8 mouse cellular contexts compared by ENCODE assay signal in genomic region chr2:167014702-167015381, GRCm38 (mm10). TPM values are rescaled to one million over a fixed set of nuclear protein-coding genes. Genes with fewer than 3 reads are reported as not detected.
A peak's percentile ranks its signal among the peaks of the same experiment; 100 is the strongest.
DNase-seq lines count a peak whose midpoint lies in the region; ATAC-seq and TF ChIP-seq lines count a peak whose summit lies in the region.

Gene Ddx27 (plus strand): TSS chr2:167015193.

- peak within 1 kb of the TSS; percentile 81 for H3K4me3 ChIP-seq in cortical plate, adult 2 months (ENCODE audit: insufficient read depth, low read length)
- H3K4me3 ChIP-seq in megakaryocyte, embryonic 14.5 days (replicated peaks): peak within 1 kb of the TSS; percentile 96

- H3K36me3 ChIP-seq in megakaryocyte, embryonic 14.5 days (replicated peaks; ENCODE audit: low read length): peaks cover 28% of the 10 kb centered on the region

- H3K4me1 ChIP-seq in cortical plate, adult 2 months (ENCODE audit: control insufficient read depth, insufficient read depth, low read length): peaks cover 9% of the 10 kb centered on the region
- H3K4me1 ChIP-seq in megakaryocyte, embryonic 14.5 days: peaks cover 33% of the 10 kb centered on the region

- peak; percentile 80 to 86 for DNase-seq in gastrocnemius, adult 8-10 months (ENCODE audit: low spot score in 2 of 2)
- DNase-seq in hindlimb bud, embryonic 11.5 days (ENCODE audit: extremely low spot score, low read depth, low spot score): peak; percentile 73
- peak; percentile 84 to 87 for DNase-seq in left cerebral cortex, adult 8-10 months (ENCODE audit: low spot score in 2 of 2)
- DNase-seq in right cerebral cortex, postnatal 10 days (ENCODE audit: low spot score in 2 of 2): peak; percentile 95 to 96
- DNase-seq in urinary bladder, postnatal 25 days (ENCODE audit: low spot score): peak; percentile 95

- H3K27ac ChIP-seq in cortical plate, adult 2 months (ENCODE audit: insufficient read depth, low read length): no peak within 1 kb of the TSS

- no peak for TF ChIP-seq CTCF in cortical plate, adult 2 months (IDR thresholded peaks at IDR 0.05; ENCODE audit: extremely low read depth, insufficient read depth, low read length)

- TF ChIP-seq POLR2A in cortical plate, adult 2 months (IDR thresholded peaks at IDR 0.05; ENCODE audit: extremely low read depth, insufficient read depth, low read length): peak; percentile 62; the same call in 1 of the 2 replicates

- H3K9me3 ChIP-seq in megakaryocyte, embryonic 14.5 days: peaks cover 5% of the 10 kb centered on the region; the same call in 1 of the 2 replicates

- ATAC-seq in activated CD4-positive, CD25-positive, alpha-beta regulatory T cell, adult 4 months: peak; percentile 87

- no peaks in the 10 kb centered on the region for H3K27me3 ChIP-seq in megakaryocyte, embryonic 14.5 days (replicated peaks)

RNA-seq across cellular contexts. Expression of gene Ddx27, which starts in this region (rescaled TPM):
- 10 to 100 TPM; 29.8 to 39.5 TPM for polyA plus RNA-seq in activated CD4-positive, CD25-positive, alpha-beta regulatory T cell, adult 4 months (2017; shearing (Covaris generic))
- polyA plus RNA-seq in cortical plate, adult 2 months (2012; rRNA removed): 34.9 and 35.6 TPM in 2 replicates
- 10 to 100 TPM in 2 of 4 experiments, 1 to 10 TPM in 2; 8.0 to 12.5 (median 9.8) TPM for total RNA-seq in gastrocnemius, adult 8-10 months (2022)
- total RNA-seq in left cerebral cortex, adult 8-10 months (2022): 10 to 100 TPM; 30.7 to 32.7 (median 31.1) TPM
- 26.6 and 26.8 TPM in 2 replicates for polyA plus RNA-seq in megakaryocyte, embryonic 14.5 days (2012; ENCODE audit: insufficient read depth, low replicate concordance)
